Mouse (Mus musculus): Measurements from ENCODE around the gene Aig1.

- no peak for TF ChIP-seq POLR2A (IDR thresholded peaks at IDR 0.05; ENCODE audit: low read depth, low read length)
- no peak for TF ChIP-seq CTCF (IDR thresholded peaks at IDR 0.05; ENCODE audit: extremely low read depth, insufficient read depth, insufficient read length, insufficient replicate concordance)
Observed at GRCm38 (mm10) chr10:13875038-13875420, 6.2 kb upstream of the Aig1 start.
